Mouse (Mus musculus): ENCODE results near the gene Plxdc2. TPM values are rescaled to one million over a fixed set of nuclear protein-coding genes. Genes with fewer than 3 reads are reported as not detected.

Gene Plxdc2
- polyA plus RNA-seq, 1 experiment from 2014 or later = 34.3 TPM

GRCm38 (mm10) chr2:16507540-16508230, 151.6 kb downstream of the Plxdc2 start:
- H3K9me3 ChIP-seq (replicated peaks; ENCODE audit: control insufficient read depth, low read length) = no peaks in the 10 kb centered on the region
- no peaks in the 10 kb centered on the region for H3K36me3 ChIP-seq (ENCODE audit: control insufficient read depth, insufficient read depth, low read length)
- ATAC-seq (ENCODE audit: insufficient read depth, low FRiP score) = no peak
- H3K4me2 ChIP-seq (ENCODE audit: low read depth, low read length) = no peak overlapping the region
- no peak overlapping the region for H3K9ac ChIP-seq (ENCODE audit: low read length)
- no peak overlapping the region for H3K4me3 ChIP-seq (replicated peaks; ENCODE audit: low read length)
- 61% methylated on average over 3 of the region's 3 CpGs for WGBS
- H3K4me1 ChIP-seq (ENCODE audit: control insufficient read depth, insufficient read depth, low read length) = no peaks in the 10 kb centered on the region
- H3K27me3 ChIP-seq (ENCODE audit: control insufficient read depth, insufficient read depth, low read length) = no peaks in the 10 kb centered on the region
- H3K27ac ChIP-seq (ENCODE audit: low read length) = no peak overlapping the region

GRCm38 (mm10) chr2:16518148-16518547, 162.0 kb downstream of the Plxdc2 start:
- H3K9me3 ChIP-seq (replicated peaks; ENCODE audit: control insufficient read depth, low read length) = no peaks in the 10 kb centered on the region
- no peaks in the 10 kb centered on the region for H3K27me3 ChIP-seq (ENCODE audit: control insufficient read depth, insufficient read depth, low read length)
- 76% methylated on average over 2 of the region's 2 CpGs for WGBS
- H3K9ac ChIP-seq (ENCODE audit: low read length) = no peak overlapping the region
- H3K4me2 ChIP-seq (ENCODE audit: low read depth, low read length) = no peak overlapping the region
- no peaks in the 10 kb centered on the region for H3K4me1 ChIP-seq (ENCODE audit: control insufficient read depth, insufficient read depth, low read length)
- no peak for ATAC-seq (ENCODE audit: insufficient read depth, low FRiP score)
- H3K27ac ChIP-seq (ENCODE audit: low read length) = no peak overlapping the region
- no peaks in the 10 kb centered on the region for H3K36me3 ChIP-seq (ENCODE audit: control insufficient read depth, insufficient read depth, low read length)
- H3K4me3 ChIP-seq (replicated peaks; ENCODE audit: low read length) = no peak overlapping the region

GRCm38 (mm10) chr2:16523427-16523826, 167.3 kb downstream of the Plxdc2 start:
- Histone ChIP-seq H3K27me3 (ENCODE audit: control insufficient read depth, insufficient read depth, low read length) (no peaks in the 10 kb centered on the region), H3K9me3 (replicated peaks; ENCODE audit: control insufficient read depth, low read length) (no peaks in the 10 kb centered on the region), H3K9ac (ENCODE audit: low read length) (no peak overlapping the region), H3K36me3 (ENCODE audit: control insufficient read depth, insufficient read depth, low read length) (no peaks in the 10 kb centered on the region), H3K27ac (ENCODE audit: low read length) (no peak overlapping the region), H3K4me2 (ENCODE audit: low read depth, low read length) (no peak overlapping the region), H3K4me1 (ENCODE audit: control insufficient read depth, insufficient read depth, low read length) (no peaks in the 10 kb centered on the region), H3K4me3 (replicated peaks; ENCODE audit: low read length) (no peak overlapping the region)
- WGBS = 86% methylated on average over 1 of the region's 1 CpGs
- no peak for ATAC-seq (ENCODE audit: insufficient read depth, low FRiP score)

GRCm38 (mm10) chr2:16532244-16532643, 176.1 kb downstream of the Plxdc2 start:
- no peak overlapping the region for H3K9ac ChIP-seq (ENCODE audit: low read length)
- no peak overlapping the region for H3K4me3 ChIP-seq (replicated peaks; ENCODE audit: low read length)
- no peaks in the 10 kb centered on the region for H3K27me3 ChIP-seq (ENCODE audit: control insufficient read depth, insufficient read depth, low read length)
- H3K9me3 ChIP-seq (replicated peaks; ENCODE audit: control insufficient read depth, low read length) = no peaks in the 10 kb centered on the region
- no peaks in the 10 kb centered on the region for H3K4me1 ChIP-seq (ENCODE audit: control insufficient read depth, insufficient read depth, low read length)
- H3K36me3 ChIP-seq (ENCODE audit: control insufficient read depth, insufficient read depth, low read length) = no peaks in the 10 kb centered on the region
- no peak for ATAC-seq (ENCODE audit: insufficient read depth, low FRiP score)
- H3K4me2 ChIP-seq (ENCODE audit: low read depth, low read length) = no peak overlapping the region
- no peak overlapping the region for H3K27ac ChIP-seq (ENCODE audit: low read length)
- WGBS = 63% methylated on average over 1 of the region's 1 CpGs

- WGBS = 71% methylated on average over 2 of the region's 2 CpGs
- no peak overlapping the region for H3K4me2 ChIP-seq (ENCODE audit: low read depth, low read length)
- ATAC-seq (ENCODE audit: insufficient read depth, low FRiP score) = no peak
Observed at GRCm38 (mm10) chr2:16534566-16534965, 178.5 kb downstream of the Plxdc2 start.

GRCm38 (mm10) chr2:16541226-16541625, 185.1 kb downstream of the Plxdc2 start:
- H3K27me3 ChIP-seq (ENCODE audit: control insufficient read depth, insufficient read depth, low read length) = no peaks in the 10 kb centered on the region
- H3K36me3 ChIP-seq (ENCODE audit: control insufficient read depth, insufficient read depth, low read length) = no peaks in the 10 kb centered on the region
- no peaks in the 10 kb centered on the region for H3K4me1 ChIP-seq (ENCODE audit: control insufficient read depth, insufficient read depth, low read length)
- H3K9me3 ChIP-seq (replicated peaks; ENCODE audit: control insufficient read depth, low read length) = no peaks in the 10 kb centered on the region
- no peak overlapping the region for H3K27ac ChIP-seq (ENCODE audit: low read length)
- H3K4me2 ChIP-seq (ENCODE audit: low read depth, low read length) = no peak overlapping the region
- H3K9ac ChIP-seq (ENCODE audit: low read length) = no peak overlapping the region
- ATAC-seq (ENCODE audit: insufficient read depth, low FRiP score) = no peak
- whole genome bisulfite sequencing = 62% methylated on average over 3 of the region's 3 CpGs
- H3K4me3 ChIP-seq (replicated peaks; ENCODE audit: low read length) = no peak overlapping the region

More at GRCm38 (mm10) chr2:16534566-16534965, 178.5 kb downstream of the Plxdc2 start:
- no peaks in the 10 kb centered on the region for H3K9me3 ChIP-seq (replicated peaks; ENCODE audit: control insufficient read depth, low read length)
- H3K4me1 ChIP-seq (ENCODE audit: control insufficient read depth, insufficient read depth, low read length) = no peaks in the 10 kb centered on the region
- H3K9ac ChIP-seq (ENCODE audit: low read length) = no peak overlapping the region
- H3K36me3 ChIP-seq (ENCODE audit: control insufficient read depth, insufficient read depth, low read length) = no peaks in the 10 kb centered on the region
- no peak overlapping the region for H3K4me3 ChIP-seq (replicated peaks; ENCODE audit: low read length)
- H3K27me3 ChIP-seq (ENCODE audit: control insufficient read depth, insufficient read depth, low read length) = no peaks in the 10 kb centered on the region
- no peak overlapping the region for H3K27ac ChIP-seq (ENCODE audit: low read length)

- H3K36me3 ChIP-seq (ENCODE audit: control insufficient read depth, insufficient read depth, low read length) = no peaks in the 10 kb centered on the region
- no peaks in the 10 kb centered on the region for H3K27me3 ChIP-seq (ENCODE audit: control insufficient read depth, insufficient read depth, low read length)
- H3K9ac ChIP-seq (ENCODE audit: low read length) = no peak overlapping the region
- no peaks in the 10 kb centered on the region for H3K9me3 ChIP-seq (replicated peaks; ENCODE audit: control insufficient read depth, low read length)
- H3K27ac ChIP-seq (ENCODE audit: low read length) = no peak overlapping the region
- H3K4me1 ChIP-seq (ENCODE audit: control insufficient read depth, insufficient read depth, low read length) = no peaks in the 10 kb centered on the region
- no peak for ATAC-seq (ENCODE audit: insufficient read depth, low FRiP score)
- H3K4me3 ChIP-seq (replicated peaks; ENCODE audit: low read length) = no peak overlapping the region
- WGBS = 74% methylated on average over 3 of the region's 3 CpGs
- no peak overlapping the region for H3K4me2 ChIP-seq (ENCODE audit: low read depth, low read length)
Observed at GRCm38 (mm10) chr2:16545207-16545606, 189.1 kb downstream of the Plxdc2 start.

GRCm38 (mm10) chr2:16559287-16559686, 203.2 kb downstream of the Plxdc2 start:
- WGBS = 80% methylated on average over 4 of the region's 4 CpGs

GRCm38 (mm10) chr2:16568263-16568662, 212.2 kb downstream of the Plxdc2 start:
- Histone ChIP-seq H3K4me1 (ENCODE audit: control insufficient read depth, insufficient read depth, low read length) (no peaks in the 10 kb centered on the region), H3K4me2 (ENCODE audit: low read depth, low read length) (no peak overlapping the region), H3K27me3 (ENCODE audit: control insufficient read depth, insufficient read depth, low read length) (no peaks in the 10 kb centered on the region), H3K36me3 (ENCODE audit: control insufficient read depth, insufficient read depth, low read length) (no peaks in the 10 kb centered on the region), H3K9ac (ENCODE audit: low read length) (no peak overlapping the region), H3K27ac (ENCODE audit: low read length) (no peak overlapping the region), H3K9me3 (replicated peaks; ENCODE audit: control insufficient read depth, low read length) (no peaks in the 10 kb centered on the region), H3K4me3 (replicated peaks; ENCODE audit: low read length) (no peak overlapping the region)
- WGBS = 89% methylated on average over 2 of the region's 2 CpGs
- ATAC-seq (ENCODE audit: insufficient read depth, low FRiP score) = no peak

More at GRCm38 (mm10) chr2:16559287-16559686, 203.2 kb downstream of the Plxdc2 start:
- Histone ChIP-seq H3K9ac (ENCODE audit: low read length) (no peak overlapping the region), H3K36me3 (ENCODE audit: control insufficient read depth, insufficient read depth, low read length) (no peaks in the 10 kb centered on the region), H3K27ac (ENCODE audit: low read length) (no peak overlapping the region), H3K4me3 (replicated peaks; ENCODE audit: low read length) (no peak overlapping the region), H3K9me3 (replicated peaks; ENCODE audit: control insufficient read depth, low read length) (no peaks in the 10 kb centered on the region), H3K27me3 (ENCODE audit: control insufficient read depth, insufficient read depth, low read length) (no peaks in the 10 kb centered on the region), H3K4me1 (ENCODE audit: control insufficient read depth, insufficient read depth, low read length) (no peaks in the 10 kb centered on the region), H3K4me2 (ENCODE audit: low read depth, low read length) (no peak overlapping the region)
- no peak for ATAC-seq (ENCODE audit: insufficient read depth, low FRiP score)

All from stomach, embryonic 16.5 days (tissue).